Mouse (Mus musculus) thymus, adult 18-20 months (tissue): ENCODE results near the gene Grtp1.

Source experiments
- DNase-seq, 2 experiments: peaks; one replicate each; pipeline ENCODE4 v3.0.0; 2022; ENCODE audit warnings: mixed read lengths in 2 of 2

Gene Grtp1

GRCm38 (mm10) chr8:13200301-13201012, at the start of gene Grtp1:
Gene Grtp1 (minus strand): TSS chr8:13200620.
- DNase-seq, result no peak

- DNase-seq, result no peak
Measured at GRCm38 (mm10) chr8:13244343-13244880, 44.0 kb upstream of the Grtp1 start.

- DNase-seq, result no peak
Measured at GRCm38 (mm10) chr8:13242985-13243870, 42.8 kb upstream of the Grtp1 start.

DNA sequence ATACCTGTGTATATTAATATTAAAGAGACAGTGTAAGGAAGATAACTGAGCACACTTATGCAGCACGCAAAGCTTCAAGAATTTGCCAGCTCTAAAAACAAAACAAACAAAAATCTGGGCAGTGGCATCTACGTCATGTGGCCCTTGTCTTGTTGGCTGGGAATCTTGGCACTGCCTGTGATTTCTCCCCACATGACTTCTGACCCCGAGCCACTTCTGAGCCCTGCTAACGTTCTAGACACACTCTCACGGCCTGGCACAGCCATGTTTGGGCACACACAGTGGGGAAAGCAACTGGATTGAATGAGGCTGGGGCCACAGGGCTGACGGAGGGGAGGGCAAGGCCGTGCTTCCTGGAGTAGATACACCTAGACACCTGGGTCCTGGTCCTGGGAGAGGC, 40.3 kb upstream of the Grtp1 start:
- no peak for DNase-seq

DNA sequence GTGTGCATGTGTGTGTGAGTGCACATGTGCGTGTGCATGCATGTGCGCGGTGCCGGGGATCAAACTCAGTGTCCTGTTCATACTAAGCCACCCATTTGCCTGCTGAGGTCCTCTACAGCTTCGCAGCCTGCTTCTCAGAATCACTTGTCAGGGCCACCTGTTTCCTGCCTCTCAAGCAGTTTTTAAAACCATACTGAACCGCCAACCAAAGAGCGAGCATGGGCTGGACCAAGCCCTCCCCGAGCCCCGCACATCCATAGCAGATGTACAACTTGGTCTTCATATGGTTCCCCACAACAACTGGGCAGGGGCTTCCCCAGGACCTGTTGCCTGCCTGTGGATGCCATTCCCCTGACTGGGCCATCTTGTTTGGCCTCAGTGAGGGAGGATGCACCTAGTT, 39.6 kb upstream of the Grtp1 start:
- no peak for DNase-seq

DNA sequence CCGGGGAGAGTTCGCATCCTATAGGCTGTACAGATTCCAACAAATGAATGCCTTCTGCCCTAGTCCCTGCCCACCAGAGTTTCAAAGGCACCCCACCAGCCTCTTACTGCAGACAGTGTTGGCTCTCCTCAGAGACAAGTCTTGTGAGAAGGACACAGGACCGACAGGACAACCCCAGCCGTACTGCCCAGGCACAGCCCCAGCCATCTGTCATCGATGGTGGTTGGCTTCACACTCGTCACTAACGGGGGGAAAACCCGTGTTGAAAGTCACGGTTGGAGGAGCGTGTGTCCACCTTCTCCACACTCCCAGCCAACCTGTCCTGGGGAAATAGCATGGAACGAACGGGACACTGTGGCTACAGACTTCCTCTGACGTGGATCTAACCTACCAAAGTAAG, 34.4 kb upstream of the Grtp1 start:
- no peak for DNase-seq

DNA sequence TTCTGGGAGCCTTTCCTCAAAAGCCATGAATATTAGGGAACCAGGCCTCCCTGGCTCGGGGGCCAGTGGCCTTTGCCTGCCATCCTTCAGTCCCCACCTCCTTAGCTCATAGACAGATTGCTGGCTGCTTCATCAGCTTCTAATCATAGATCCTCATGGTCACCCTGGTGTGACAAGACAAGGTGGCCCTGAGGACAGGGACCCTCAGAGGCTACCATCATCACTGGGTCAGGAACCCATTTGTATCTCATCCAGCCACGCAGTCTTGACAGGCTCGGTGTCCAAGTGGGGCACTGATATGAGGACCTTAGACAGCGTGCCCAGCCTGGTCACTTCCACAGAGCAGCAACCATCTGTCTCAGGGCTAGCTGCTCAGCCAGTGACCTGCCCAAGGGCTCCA, 30.1 kb upstream of the Grtp1 start:
- no peak for DNase-seq

- no peak for DNase-seq
Measured at GRCm38 (mm10) chr8:13229802-13230201, 29.4 kb upstream of the Grtp1 start.

GRCm38 (mm10) chr8:13228923-13229610, 28.6 kb upstream of the Grtp1 start:
- DNase-seq, result no peak

DNA sequence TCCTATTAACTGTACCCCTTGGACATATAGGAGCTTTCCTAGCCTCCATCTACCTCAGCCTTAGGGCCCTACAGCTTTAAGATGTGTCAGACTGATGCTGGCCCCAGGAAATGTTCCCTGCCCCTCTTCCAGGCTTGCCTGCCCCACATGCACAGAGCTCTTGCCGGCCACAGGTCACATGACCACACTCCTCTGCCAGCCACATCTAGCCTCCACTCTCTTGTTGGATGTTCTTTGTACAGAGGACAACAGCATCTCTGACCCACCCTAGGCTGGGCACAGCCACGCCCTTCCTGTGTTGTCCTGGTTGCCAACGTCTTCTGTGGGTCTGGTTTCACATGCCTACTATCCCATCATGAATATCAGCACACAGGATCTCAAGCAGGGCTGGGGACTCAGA, 26.8 kb upstream of the Grtp1 start:
- DNase-seq, result no peak

GRCm38 (mm10) chr8:13226288-13226687, 25.9 kb upstream of the Grtp1 start:
- no peak for DNase-seq

DNA sequence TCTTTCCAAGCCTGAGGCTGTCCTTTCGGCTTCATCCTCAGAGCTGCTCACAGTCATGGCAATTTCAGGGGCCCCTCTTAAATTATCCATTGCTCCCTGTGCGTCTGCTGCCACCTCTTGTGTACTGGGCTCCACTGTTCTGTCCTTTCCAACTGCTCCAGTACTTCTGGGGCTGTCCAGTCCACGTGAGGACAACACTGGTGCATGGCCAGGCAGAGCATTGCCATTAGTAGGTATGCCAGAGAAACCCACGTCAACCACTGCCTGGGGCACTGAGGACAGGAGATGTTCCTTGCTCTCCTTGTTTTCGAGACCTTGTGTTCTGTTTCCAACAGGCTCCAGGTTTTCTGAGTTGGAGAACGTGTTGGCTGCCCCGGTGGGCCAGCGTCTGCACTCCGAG, 24.0 kb upstream of the Grtp1 start:
- DNase-seq, result no peak

DNA sequence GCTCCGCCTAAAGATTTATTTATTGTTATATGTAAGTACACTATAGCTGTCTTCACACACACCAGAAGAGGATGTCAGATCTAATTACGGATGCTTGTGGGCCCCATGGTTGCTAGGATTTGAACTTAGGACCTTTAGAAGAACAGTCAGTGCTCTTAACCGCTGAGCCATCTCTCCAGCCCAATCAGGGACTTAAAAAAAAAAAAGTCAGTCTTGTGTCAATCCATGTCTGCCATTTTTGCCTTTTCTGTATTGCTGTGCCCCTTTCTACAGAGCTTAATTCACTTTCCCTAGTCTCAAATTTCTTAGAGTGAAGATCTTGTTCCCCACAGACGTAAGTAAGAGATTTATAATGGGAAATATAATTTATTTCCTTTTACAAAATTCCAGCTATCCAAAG, 18.0 kb upstream of the Grtp1 start:
- DNase-seq, result no peak

DNA sequence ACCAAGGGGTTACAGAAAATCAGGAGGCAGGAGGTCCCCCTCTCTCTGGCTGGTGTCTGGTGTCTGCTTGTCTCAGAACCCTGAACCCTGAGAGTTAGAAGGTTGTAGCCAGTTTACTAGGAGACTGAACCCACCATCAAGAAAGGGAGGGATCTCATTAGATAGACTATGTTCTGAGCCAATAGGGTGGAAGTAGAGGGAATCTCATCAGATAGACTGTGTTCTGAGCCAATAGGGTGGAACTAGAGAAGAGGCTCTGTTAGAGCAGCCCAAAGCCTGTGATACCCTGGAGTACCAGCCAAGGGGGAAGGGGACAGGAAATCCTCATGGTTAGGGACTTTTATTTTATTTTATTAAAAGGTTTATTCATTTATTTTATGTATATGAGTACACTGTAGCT, 17.6 kb upstream of the Grtp1 start:
- no peak for DNase-seq

- DNase-seq, result no peak
Measured at GRCm38 (mm10) chr8:13217093-13217492, 16.7 kb upstream of the Grtp1 start.

GRCm38 (mm10) chr8:13216386-13216785, 16.0 kb upstream of the Grtp1 start:
- DNase-seq, result no peak

DNA sequence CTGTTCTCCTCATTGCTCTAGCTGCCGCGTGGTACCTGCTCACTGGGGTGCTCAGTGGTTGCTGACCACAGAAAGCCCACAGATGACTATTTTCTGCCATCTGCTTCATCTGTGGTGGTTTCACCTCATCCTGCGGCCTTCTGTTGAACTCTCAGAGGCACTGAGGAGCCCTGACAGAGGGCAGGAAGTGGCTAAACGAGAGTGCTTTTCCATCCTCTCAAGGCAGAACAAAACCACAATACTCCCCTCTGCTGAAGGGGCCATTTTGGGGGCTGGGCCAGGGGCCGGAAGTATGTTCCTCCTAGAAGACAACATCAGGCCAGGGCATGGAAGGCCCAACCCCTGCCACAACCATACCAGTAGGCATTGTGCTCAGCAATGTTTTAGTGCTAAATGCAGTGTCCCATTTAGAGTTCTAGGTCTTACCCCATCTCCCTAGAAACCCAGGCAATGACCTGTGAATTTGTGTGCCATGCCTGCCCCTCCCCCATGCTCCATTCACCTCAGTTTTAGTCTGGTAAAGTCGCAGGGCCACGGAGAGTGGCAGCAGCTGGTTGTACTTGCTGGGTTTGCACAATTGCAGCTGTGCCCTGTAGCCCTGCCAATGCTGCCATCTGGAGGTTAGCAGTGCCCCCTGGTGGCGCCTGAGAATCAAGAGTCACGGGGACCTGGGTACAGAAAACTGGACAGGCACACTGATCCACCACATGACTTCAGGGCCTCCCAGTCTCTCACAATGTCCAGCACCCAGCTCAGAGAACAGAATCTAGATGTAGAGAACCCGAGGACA, 13.3 kb upstream of the Grtp1 start:
- DNase-seq, result peak; percentile 75 to 88

GRCm38 (mm10) chr8:13209770-13210169, 9.3 kb upstream of the Grtp1 start:
- no peak for DNase-seq

- DNase-seq, result peak in 1 of 2 experiments; percentile 23
Measured at GRCm38 (mm10) chr8:13208627-13209355, 8.4 kb upstream of the Grtp1 start.

DNA sequence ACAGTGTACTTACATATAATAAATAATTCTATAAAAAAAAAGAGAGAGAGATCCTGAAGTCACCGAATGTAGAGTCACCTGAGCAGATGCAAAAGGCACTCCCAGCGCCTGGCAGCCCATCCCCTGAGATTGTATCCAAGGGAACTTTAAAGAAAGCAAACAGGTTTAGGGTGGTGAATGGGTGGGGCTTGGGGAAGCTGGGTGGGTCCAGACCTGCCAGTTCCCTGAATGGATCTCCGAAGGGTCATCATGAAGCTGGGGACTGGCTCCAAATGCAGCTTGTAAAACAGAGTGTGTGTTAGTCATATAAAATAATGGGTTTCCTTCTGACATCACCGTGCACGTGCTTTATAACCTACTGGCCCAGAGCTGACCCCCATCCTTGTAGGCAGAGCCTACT, 5.9 kb upstream of the Grtp1 start:
- DNase-seq, result no peak

- DNase-seq, result no peak
Measured at GRCm38 (mm10) chr8:13205311-13205710, 4.9 kb upstream of the Grtp1 start.
